Mouse (Mus musculus): ENCODE results near the gene Fam210b. TPM values are rescaled to one million over a fixed set of nuclear protein-coding genes. Genes with fewer than 3 reads are reported as not detected.

The Fam210b gene
- polyA plus RNA-seq, 1 experiment from 2014 or later = 20.3 TPM

DNA sequence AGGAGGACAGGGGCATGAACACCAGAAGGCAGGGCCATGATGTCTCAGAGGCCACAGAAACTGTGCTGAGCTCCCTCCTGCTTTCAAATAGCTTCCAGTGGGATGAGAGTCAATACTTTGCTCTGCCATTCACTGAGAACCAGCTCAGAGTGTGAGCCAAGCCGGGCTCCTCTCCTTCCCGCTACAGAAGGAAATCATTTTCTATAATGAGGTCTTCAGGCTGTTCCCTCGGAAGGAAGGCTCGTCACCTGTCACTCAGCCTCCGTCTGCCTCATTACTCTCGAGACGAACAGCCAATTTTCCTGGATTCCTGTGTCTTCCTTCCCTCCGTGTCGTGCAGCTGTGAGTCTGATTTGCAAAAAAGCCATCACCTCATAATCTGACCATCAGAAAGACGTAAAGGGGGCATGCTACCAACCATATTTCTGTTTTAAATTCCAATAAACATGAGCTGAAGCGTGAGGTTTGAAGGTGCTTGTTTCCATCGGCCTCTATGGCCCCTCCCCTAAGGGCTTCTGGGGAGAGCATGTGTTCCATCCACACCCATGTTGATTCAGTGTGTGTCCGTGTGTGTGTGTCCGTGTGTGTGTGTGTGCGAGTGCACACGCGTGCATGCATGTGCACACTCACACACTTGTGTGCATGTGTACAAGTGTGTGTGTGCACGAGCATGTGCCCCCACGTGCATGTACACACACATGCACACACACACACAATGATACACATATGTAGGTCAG, 7.0 kb upstream of the Fam210b start:
- Histone ChIP-seq H3K4me3 (no peak overlapping the region), H3K9ac (no peak overlapping the region), H3K36me3 (no peaks in the 10 kb centered on the region), H3K27me3 (no peaks in the 10 kb centered on the region), H3K9me3 (0 out of 2 replicates have a peak, but pooled peaks cover 3% of the 10 kb centered on the region), H3K4me2 (replicated peaks) (no peak overlapping the region), H3K27ac (no peak overlapping the region), H3K4me1 (0 out of 2 replicates have a peak, but pooled peaks cover 4% of the 10 kb centered on the region)
- no peak for ATAC-seq (ENCODE audit: low FRiP score, low read depth)
- 51% methylated on average over 19 of the region's 19 CpGs for WGBS

DNA sequence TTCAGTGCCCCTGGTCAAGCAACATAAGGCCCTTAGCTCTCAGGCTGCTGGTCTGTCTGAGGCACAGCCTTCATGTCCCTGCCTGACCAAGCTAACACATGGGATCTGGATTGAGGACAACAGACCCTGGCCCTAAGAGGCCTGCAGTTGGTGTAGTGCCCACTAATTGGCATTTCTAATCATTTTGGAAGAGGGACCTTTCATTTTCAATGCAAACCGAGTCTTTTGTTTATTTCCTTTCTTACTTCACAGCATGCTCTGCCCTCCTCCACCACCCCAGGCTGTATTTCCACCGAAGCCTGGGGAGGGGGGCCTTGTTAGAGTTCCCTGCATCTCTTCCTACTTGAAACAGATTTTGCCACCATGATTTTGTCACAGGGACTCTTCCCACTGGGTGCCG, 4.4 kb upstream of the Fam210b start:
- 0 out of 2 replicates have a peak, but pooled peaks cover 3% of the 10 kb centered on the region for H3K9me3 ChIP-seq
- ATAC-seq (ENCODE audit: low FRiP score, low read depth) = no peak
- H3K4me2 ChIP-seq (replicated peaks) = no peak overlapping the region
- no peak overlapping the region for H3K9ac ChIP-seq
- no peak overlapping the region for H3K27ac ChIP-seq
- H3K36me3 ChIP-seq = no peaks in the 10 kb centered on the region
- H3K27me3 ChIP-seq = no peaks in the 10 kb centered on the region
- H3K4me3 ChIP-seq = no peak overlapping the region
- peaks cover 17% of the 10 kb centered on the region for H3K4me1 ChIP-seq
- 61% methylated on average over 3 of the region's 3 CpGs for WGBS

DNA sequence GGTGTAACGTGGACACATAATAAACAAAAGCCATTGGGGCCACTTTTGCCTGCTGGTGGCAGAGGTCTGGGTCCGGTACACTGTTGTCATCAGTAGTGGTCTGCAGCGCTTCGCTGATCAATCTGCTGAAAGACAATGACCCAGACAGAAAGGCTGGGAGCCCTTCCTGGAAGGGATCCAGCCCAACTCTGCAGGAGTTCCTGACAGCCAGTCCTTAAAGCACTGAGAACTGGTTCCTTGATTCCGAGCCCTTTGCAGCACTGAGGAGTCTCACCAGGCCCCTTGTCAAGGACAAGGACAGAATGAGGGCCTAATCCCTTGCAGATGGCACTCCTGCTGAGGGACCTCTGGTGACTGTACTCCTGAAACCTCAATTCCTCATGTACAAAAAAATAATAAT, 3.8 kb upstream of the Fam210b start:
- Histone ChIP-seq H3K36me3 (no peaks in the 10 kb centered on the region), H3K4me1 (peaks cover 20% of the 10 kb centered on the region), H3K27me3 (peaks cover 3% of the 10 kb centered on the region; the same call in 1 of the 2 replicates), H3K4me2 (replicated peaks) (no peak overlapping the region), H3K27ac (no peak overlapping the region), H3K9me3 (0 out of 2 replicates have a peak, but pooled peaks cover 3% of the 10 kb centered on the region), H3K9ac (no peak overlapping the region), H3K4me3 (no peak overlapping the region)
- ATAC-seq (ENCODE audit: low FRiP score, low read depth) = no peak
- 61% methylated on average over 5 of the region's 5 CpGs for WGBS

DNA sequence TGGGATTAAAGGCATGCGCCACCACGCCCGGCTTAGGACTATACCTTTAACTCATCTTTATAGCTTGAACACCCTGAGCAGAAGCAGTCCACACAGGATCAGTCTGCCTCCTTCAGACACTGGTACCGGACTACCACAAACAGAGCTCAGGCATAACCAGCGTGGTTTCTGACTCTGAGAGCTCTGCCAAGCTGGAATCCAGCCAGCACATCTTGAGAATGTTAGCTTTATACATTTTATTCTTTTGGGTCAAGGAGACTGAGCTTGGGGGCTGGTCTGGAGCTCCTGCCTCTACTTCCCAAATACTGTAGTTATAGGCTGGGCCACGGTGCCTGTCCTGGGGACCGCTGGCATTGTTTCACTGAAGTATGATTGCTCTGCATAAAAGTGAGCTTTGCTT, 1.6 kb upstream of the Fam210b start:
- Histone ChIP-seq H3K9ac (no peak overlapping the region), H3K4me1 (peaks cover 21% of the 10 kb centered on the region), H3K9me3 (0 out of 2 replicates have a peak, but pooled peaks cover 3% of the 10 kb centered on the region), H3K36me3 (no peaks in the 10 kb centered on the region), H3K4me3 (no peak overlapping the region), H3K27me3 (peaks cover 10% of the 10 kb centered on the region; the same call in 1 of the 2 replicates), H3K4me2 (replicated peaks) (no peak overlapping the region), H3K27ac (no peak overlapping the region)
- no peak for ATAC-seq (ENCODE audit: low FRiP score, low read depth)
- 83% methylated on average over 7 of the region's 7 CpGs for WGBS

DNA sequence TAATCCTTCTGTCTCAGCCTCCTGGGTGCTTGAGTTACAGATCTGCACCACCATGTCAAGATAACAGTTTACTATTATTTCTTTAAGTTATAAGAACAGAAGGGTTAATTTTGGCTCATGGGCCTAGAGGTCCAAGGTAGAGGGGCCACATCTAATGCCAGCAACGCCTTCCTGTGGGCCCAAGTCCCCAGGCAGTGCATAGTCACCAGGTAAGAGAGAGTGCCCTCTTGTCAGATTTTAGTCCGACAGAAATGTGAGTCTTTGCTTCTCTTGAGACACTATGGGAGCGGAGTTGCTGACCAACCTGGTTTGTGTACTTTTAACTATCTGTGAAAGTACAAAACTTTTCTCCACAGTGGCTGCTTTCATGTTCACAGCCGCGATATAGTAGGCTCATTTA, 696 bp upstream of the Fam210b start:
- peaks cover 10% of the 10 kb centered on the region; the same call in 1 of the 2 replicates for H3K27me3 ChIP-seq
- H3K27ac ChIP-seq = peak overlapping the region; percentile 83
- H3K4me3 ChIP-seq = peak overlapping the region; percentile 70
- H3K4me2 ChIP-seq (replicated peaks) = peak overlapping the region; percentile 98
- 33% methylated on average over 5 of the region's 5 CpGs for WGBS
- H3K9me3 ChIP-seq = 0 out of 2 replicates have a peak, but pooled peaks cover 3% of the 10 kb centered on the region
- ATAC-seq (ENCODE audit: low FRiP score, low read depth) = no peak
- no peak overlapping the region for H3K9ac ChIP-seq
- H3K4me1 ChIP-seq = peaks cover 21% of the 10 kb centered on the region
- no peaks in the 10 kb centered on the region for H3K36me3 ChIP-seq

DNA sequence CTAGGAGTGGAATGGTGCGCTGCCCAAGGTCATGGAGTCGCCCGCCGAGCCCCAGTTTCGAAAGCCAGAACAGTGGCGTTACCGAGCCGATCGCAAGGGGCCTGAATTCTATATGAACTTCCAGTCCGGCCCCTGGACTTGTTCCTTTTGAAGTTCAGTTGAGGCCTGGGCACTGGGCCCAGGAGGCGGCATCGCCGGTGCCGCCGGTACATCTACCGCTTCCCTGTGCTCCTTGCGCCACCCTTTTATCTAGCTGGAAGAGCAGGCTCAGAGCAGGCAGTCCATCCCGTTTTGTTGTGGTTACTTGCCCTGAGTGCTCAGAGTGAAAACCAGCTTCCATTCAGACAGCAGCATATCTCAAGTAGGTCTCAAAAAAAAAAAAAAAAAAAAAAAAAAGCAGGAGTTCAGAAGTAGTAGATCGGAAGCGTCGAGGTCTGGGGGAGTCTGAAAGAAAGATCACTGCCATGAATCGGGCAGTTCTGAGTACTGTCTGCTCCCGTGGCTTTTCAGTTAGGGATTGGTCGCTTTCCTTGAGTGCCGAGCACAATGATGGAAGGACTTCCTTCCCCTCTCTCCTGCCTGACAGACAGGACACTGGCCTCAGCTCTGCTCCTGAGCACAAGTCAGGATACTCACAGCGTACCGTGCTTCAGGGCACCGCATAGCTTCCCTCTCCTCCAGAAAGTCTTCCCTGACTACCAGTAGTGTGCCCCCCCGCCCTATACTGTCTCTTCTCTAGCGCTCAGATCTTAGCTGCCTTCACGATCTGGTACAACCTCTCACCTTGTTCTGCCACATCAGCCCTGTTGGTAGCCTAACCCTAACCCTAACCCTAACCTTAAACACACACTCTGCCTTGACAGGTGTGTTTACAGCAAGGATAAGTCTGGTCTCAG, 917 bp downstream of the Fam210b start:
- Histone ChIP-seq H3K36me3 (no peaks in the 10 kb centered on the region), H3K4me3 (peak overlapping the region; percentile 70), H3K4me2 (replicated peaks) (peak overlapping the region; percentile 98), H3K9me3 (0 out of 2 replicates have a peak, but pooled peaks cover 3% of the 10 kb centered on the region), H3K4me1 (peaks cover 21% of the 10 kb centered on the region), H3K27ac (no peak overlapping the region), H3K27me3 (peaks cover 10% of the 10 kb centered on the region; the same call in 1 of the 2 replicates), H3K9ac (peak overlapping the region; percentile 73)
- ATAC-seq (ENCODE audit: low FRiP score, low read depth) = no peak
- WGBS = 9% methylated on average over 31 of the region's 31 CpGs

DNA sequence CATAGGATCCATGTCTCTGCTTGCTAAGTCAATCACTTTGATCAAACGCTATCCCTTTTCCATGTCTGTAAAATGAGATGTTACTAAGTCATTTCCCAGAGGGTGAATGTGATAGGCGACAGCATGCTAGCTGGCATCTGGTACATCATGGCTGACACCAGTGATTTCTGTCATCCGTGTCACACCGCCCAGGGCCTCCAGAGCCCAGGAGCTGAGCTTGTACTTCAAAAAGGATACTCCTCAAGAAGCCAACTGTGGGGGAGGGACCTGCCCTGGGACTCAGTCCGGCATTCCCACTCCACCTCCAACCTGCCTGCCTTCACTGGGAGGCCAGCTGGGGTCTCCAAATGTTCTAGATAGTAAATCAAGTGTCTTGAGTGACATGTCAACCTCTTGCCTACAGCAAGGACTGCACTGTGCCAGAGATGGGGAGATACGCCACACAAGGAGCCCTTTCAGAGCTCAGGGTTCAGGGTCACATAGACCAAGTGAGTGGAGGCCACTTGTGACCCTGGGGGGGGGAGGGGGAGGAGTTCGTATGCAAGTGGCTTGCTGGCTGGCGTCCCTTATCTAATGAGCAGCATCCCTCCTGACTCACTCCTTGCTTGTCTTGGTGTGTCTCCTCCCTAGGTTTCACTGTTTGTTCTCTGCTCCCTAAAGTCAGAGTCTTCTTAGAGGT, 1.7 kb downstream of the Fam210b start:
- Histone ChIP-seq H3K36me3 (no peaks in the 10 kb centered on the region), H3K27me3 (peaks cover 10% of the 10 kb centered on the region; the same call in 1 of the 2 replicates), H3K4me2 (replicated peaks) (peak overlapping the region; percentile 98), H3K9me3 (0 out of 2 replicates have a peak, but pooled peaks cover 3% of the 10 kb centered on the region), H3K4me1 (peaks cover 21% of the 10 kb centered on the region), H3K9ac (no peak overlapping the region), H3K4me3 (peak overlapping the region; percentile 70; the same call in 1 of the 2 replicates), H3K27ac (no peak overlapping the region)
- WGBS = 62% methylated on average over 8 of the region's 8 CpGs
- ATAC-seq (ENCODE audit: low FRiP score, low read depth) = no peak

DNA sequence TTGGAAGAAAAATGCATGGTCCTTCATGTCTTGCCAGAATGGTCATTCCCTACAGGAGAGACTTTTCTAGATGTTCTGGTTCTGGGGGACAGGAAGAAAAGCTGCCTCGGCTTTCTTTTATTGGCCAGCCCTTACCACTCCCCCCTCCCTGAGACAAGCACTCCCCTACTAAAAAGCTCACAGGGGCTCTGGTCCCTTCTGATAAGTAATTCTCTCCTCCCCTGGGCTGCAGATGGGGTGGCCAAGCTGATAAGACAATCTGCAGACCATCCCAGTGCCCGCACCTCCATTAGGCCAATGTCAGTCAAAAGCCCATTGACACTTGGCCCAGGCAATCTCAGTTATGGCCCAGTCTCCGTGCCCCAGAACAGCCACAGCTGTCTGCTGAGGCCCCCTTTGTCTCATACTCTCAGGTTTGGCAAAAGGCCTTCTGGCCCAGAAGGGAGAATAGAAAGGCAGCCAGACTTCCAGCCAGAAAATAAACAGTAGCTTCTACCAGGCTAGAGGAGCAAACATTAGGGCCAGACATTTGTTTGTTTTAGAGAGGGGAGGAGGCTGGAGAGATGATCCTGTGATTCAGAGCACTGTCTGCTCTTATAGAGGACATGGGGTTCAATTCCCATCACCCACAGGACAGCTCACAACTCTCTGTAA, 3.1 kb downstream of the Fam210b start:
- H3K36me3 ChIP-seq = peaks cover 4% of the 10 kb centered on the region; the same call in 1 of the 2 replicates
- peaks cover 21% of the 10 kb centered on the region for H3K4me1 ChIP-seq
- no peak overlapping the region for H3K9ac ChIP-seq
- WGBS = 30% methylated on average over 3 of the region's 3 CpGs
- no peak overlapping the region for H3K27ac ChIP-seq
- H3K9me3 ChIP-seq = no peaks in the 10 kb centered on the region
- H3K27me3 ChIP-seq = peaks cover 10% of the 10 kb centered on the region; the same call in 1 of the 2 replicates
- no peak overlapping the region for H3K4me3 ChIP-seq
- ATAC-seq (ENCODE audit: low FRiP score, low read depth) = no peak
- H3K4me2 ChIP-seq (replicated peaks) = no peak overlapping the region

DNA sequence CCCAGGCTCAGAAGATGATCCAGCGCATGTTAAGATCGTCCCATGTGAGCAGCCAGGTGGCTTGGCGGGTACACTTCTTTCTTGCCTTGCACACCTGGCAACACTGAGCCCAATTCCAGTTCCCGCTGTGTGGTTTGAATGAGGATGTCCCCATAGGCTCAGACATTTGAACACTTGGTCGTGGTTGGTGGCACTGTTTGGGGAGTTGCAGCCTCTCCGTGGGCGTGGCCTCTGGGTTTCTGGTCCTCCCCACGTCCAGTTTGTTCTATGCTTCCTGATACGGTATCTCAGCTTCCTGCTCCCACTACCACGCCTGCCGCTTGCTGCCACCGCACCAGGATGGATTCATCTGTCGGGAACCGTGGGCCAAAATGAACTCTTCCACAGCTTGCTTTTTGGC, 4.4 kb downstream of the Fam210b start:
- Histone ChIP-seq H3K27me3 (peaks cover 10% of the 10 kb centered on the region; the same call in 1 of the 2 replicates), H3K4me1 (peaks cover 10% of the 10 kb centered on the region), H3K27ac (no peak overlapping the region), H3K36me3 (peaks cover 15% of the 10 kb centered on the region), H3K4me2 (replicated peaks) (no peak overlapping the region), H3K9me3 (no peaks in the 10 kb centered on the region), H3K9ac (no peak overlapping the region), H3K4me3 (no peak overlapping the region)
- ATAC-seq (ENCODE audit: low FRiP score, low read depth) = no peak
- 78% methylated on average over 14 of the region's 14 CpGs for WGBS

DNA sequence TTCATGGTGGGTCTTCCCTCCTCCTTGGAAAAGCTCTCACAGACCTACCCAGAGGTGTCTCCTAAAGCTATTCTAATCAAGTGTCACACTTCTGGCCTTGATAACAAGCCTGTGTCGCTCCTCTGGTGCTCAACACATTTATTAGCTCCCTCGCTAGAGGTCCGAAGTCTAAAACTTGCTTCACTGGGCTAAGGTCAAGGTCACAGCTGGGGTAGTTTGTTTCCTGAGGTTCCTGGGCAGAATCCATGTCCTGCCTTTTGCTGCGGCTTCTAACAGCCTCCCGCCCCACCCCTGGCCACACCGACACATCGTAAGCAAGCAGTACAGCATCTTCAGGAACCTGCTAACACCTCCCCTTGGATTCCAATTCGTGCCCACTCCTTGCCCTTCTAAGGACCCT, 5.4 kb downstream of the Fam210b start:
- peaks cover 10% of the 10 kb centered on the region; the same call in 1 of the 2 replicates for H3K27me3 ChIP-seq
- no peak for ATAC-seq (ENCODE audit: low FRiP score, low read depth)
- no peak overlapping the region for H3K9ac ChIP-seq
- H3K36me3 ChIP-seq = peaks cover 25% of the 10 kb centered on the region
- no peaks in the 10 kb centered on the region for H3K9me3 ChIP-seq
- peaks cover 8% of the 10 kb centered on the region; the same call in 1 of the 2 replicates for H3K4me1 ChIP-seq
- H3K4me3 ChIP-seq = no peak overlapping the region
- H3K4me2 ChIP-seq (replicated peaks) = no peak overlapping the region
- no peak overlapping the region for H3K27ac ChIP-seq
- 63% methylated on average over 8 of the region's 8 CpGs for WGBS

DNA sequence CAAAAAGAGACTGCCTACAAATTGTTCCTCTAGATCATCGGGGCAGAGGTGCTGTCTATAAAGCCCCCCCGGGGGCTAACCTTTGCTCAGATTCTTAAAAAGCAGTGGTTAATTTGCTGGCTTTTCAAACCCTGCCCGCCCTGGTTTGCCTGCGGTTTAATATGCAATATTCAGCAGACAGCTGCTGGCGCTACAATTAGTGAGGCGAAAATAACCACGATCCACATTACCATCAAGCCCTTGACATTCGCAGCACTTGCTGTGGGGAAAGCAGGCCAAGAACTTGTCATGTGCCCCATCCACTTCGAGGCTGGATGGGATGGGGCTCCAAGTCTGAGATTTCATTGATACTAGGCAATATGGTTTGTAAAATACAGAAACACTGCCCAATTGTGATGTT, 7.9 kb downstream of the Fam210b start:
- Histone ChIP-seq H3K27ac (no peak overlapping the region), H3K9ac (no peak overlapping the region), H3K27me3 (no peaks in the 10 kb centered on the region), H3K9me3 (no peaks in the 10 kb centered on the region), H3K4me1 (no peaks in the 10 kb centered on the region), H3K36me3 (peaks cover 49% of the 10 kb centered on the region), H3K4me2 (replicated peaks) (no peak overlapping the region), H3K4me3 (no peak overlapping the region)
- WGBS = 70% methylated on average over 9 of the region's 9 CpGs
- ATAC-seq (ENCODE audit: low FRiP score, low read depth) = no peak

Measured in limb, embryonic 13.5 days (tissue).